Mouse (Mus musculus) left cerebral cortex, adult 2 months (tissue): ENCODE measurements around the gene Olfr95. TPM values are rescaled to one million over a fixed set of nuclear protein-coding genes. Genes with fewer than 3 reads are reported as not detected.

ENCODE experiments used
- DNase-seq, 2 experiments: peaks; one replicate each; pipeline ENCODE4 v3.0.0; 2021 to 2022; ENCODE audit warnings: low spot score in 2 of 2, mixed read lengths in 1 of 2; ENCODE audit errors: extremely low spot score in 1 of 2
- H3K27ac ChIP-seq: fragments of 200-600 bp; 2 replicates; pipeline ENCODE4 v1.8.1; 2022
- H3K4me3 ChIP-seq: fragments of 200-600 bp; 2 replicates; pipeline ENCODE4 v1.8.1; 2022
- CTCF ChIP-seq: fragments of 200-600 bp; IDR thresholded peaks from 2 replicates; pipeline ENCODE4 v1.8.1; 2022; ENCODE audit warnings: antibody characterized with exemption, mild to moderate bottlenecking, moderate library complexity
- intact Hi-C: fragments of 180-260 bp; cut with DNase I; formaldehyde crosslinking; loops from one replicate; pipeline ENCODE4 v1.15.1; 2025
- total RNA-seq, 2 experiments: library from RNA; stranded (reverse); gene quantifications; 2 replicates each; pipeline ENCODE4 v1.2.3; 2021

Olfr95 gene
- total RNA-seq, 2 experiments from 2014 or later = not detected

DNA sequence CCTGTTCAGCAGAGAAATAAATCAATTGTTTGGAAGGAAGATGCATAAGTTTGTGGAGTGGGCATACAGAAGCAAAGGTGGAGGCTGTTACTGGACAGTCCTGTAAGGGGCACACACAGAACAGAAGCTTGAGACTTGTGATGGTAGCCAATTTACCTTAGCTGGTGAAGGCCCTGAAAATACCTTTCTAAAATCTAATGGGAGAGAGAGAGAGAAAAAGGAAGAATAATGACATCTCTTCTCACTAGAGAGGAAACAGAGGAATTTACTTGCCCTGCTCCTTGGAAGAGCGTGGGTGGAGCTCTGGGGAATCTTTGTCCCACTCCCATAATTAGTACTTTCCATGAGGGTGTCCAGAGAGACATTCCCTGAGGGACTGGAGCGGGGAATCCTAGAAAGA, 12.0 kb downstream of the Olfr95 start, which contains the start of gene Olfr94:
Olfr94 (minus strand) TSS at position 101 of the 400 bp plus-strand sequence.
- no peak within 1 kb of the TSS for H3K27ac ChIP-seq
- DNase-seq = no peak
- TF ChIP-seq CTCF = no peak
- intact Hi-C loops = no loop called here
- no peak within 1 kb of the TSS for H3K4me3 ChIP-seq

DNA sequence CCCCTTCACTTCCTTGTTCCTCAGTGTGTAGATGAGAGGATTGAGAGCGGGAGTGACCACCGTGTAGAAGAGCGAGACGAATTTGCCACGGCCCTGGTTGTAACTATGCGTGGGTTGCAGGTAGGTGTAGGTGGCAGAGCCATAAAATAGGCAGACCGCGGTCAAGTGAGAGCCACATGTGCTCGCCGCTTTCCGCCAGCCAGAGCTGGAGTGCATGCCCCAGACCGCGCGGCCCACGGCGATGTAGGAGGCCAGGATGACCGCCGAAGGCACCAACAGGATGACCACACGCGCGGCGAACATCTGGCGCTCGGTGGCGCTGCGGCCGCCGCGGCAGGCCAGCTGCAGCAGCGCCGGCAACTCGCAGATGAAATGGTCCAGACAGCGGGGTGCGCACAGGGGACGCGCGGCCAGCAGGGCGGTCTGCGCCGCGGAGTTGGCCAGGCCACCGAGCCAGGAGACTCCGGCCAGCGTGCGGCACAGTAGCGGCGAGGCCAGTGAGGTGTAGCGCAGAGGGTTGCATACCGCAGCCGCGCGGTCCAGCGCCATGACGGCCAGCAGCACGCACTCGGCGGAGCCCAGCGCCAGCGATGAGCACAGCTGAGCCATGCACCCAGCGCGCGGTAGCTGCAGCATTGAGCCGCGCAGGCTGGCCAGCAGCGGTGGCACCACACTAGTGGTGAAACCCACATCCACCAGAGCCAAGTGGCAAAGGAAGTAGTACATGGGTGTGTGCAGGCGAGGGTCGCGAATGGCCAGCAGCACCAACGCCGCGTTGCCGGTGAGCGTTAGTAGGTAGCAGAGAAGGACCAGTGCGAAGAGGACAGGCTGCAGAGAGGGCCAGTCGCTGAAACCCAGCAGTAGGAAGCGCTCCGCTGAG, 15.8 kb downstream of the Olfr95 start:
- TF ChIP-seq CTCF = no peak
- DNase-seq = peak; percentile 23 to 59
- no peak overlapping the region for H3K27ac ChIP-seq
- H3K4me3 ChIP-seq = peak overlapping the region; percentile 56
- intact Hi-C loops = no loop called here

DNA sequence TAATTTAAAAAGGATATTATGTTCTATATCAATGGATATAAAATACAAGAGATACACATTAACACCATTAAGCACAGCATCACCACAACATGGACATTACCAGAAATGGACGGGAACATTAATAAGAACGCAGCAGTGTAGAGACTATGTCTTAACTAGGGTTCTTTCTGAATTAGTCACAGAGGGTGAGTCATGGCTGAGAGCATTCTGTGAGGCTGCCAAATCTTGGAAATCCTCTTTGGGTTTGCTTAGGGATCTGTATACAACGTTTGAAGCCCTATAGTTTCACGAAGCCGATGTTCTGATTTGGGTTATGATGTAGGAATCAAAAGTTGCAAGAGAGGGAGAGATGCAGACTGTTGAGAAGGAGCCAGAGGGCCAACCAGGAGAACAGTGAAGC, 18.1 kb downstream of the Olfr95 start:
- Histone ChIP-seq H3K4me3 (no peak overlapping the region), H3K27ac (no peak overlapping the region)
- DNase-seq = peak in 1 of 2 experiments; percentile 15
- TF ChIP-seq CTCF = no peak
- intact Hi-C loops = loop anchor here (2.0 kb wide), 1 partner anchor 302 kb away; no protein-coding TSS in a partner anchor

DNA sequence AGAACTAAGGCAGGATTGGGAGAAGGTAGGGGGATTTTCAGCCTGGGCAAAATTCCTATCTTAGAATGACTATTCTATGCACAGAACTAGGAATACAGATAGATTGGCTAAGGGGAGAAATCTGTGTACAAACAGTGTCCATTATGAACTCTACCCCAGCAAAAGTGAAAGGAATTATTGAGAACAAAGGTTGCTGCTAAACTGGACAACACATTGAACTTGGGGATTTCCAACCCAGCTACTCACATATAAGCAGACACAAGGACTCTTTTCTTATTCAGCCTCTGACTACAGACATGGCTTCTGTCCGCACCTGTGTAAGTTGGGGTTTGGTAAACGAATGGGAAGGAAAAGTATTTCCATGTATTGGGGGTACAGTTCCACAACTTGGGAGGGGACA, 19.3 kb downstream of the Olfr95 start, which contains the start of gene Ubd:
Ubd (plus strand) TSS at position 237 of the 400 bp plus-strand sequence.
- TF ChIP-seq CTCF = no peak
- no peak within 1 kb of the TSS for H3K4me3 ChIP-seq
- DNase-seq = no peak
- intact Hi-C loops = loop anchor here (2.0 kb wide), 1 partner anchor 301 kb away; no protein-coding TSS in a partner anchor
- H3K27ac ChIP-seq = no peak within 1 kb of the TSS

DNA sequence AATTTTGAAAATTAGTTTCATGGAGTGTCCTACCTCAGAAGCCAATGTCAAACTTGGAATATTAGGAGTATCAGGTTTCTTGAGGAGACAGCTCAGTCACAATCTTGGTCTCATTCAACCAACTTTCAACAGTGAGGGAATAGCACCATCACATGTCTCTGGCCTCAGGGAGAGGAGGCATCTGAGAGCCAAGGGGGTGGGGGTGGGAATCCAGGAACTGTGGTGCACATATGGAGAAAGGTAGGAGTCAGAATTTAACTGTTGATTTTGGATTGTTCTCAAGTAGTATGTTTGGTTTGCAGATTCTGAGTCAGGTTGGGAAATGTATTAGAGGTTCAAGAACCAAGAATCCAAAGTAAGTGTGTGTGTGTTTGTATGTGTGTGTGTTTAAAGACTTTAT, 19.9 kb downstream of the Olfr95 start:
- intact Hi-C loops = no loop called here
- H3K4me3 ChIP-seq = no peak overlapping the region
- DNase-seq = no peak
- TF ChIP-seq CTCF = no peak
- no peak overlapping the region for H3K27ac ChIP-seq

DNA sequence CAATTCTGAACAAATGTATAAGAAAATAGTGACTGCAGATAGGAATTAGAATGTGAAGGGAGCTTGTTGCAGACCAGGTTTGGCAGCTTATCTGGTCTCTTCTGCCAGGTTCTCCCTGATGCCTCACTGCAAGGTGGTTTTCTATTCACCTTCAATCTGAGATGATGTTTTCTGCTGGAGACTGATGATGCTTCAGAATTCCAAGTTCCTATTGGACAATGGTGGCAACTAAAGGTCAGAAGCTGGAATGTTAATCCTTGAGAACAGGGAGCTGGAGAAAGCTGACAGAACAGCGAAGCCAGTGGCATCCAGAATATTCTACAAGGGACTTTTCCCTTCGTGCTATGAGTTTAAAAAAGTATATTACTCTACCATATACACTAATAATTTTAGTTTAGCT, 22.2 kb downstream of the Olfr95 start:
- intact Hi-C loops = no loop called here
- no peak for TF ChIP-seq CTCF
- Histone ChIP-seq H3K4me3 (no peak overlapping the region), H3K27ac (no peak overlapping the region)
- peak in 1 of 2 experiments; percentile 21 for DNase-seq

DNA sequence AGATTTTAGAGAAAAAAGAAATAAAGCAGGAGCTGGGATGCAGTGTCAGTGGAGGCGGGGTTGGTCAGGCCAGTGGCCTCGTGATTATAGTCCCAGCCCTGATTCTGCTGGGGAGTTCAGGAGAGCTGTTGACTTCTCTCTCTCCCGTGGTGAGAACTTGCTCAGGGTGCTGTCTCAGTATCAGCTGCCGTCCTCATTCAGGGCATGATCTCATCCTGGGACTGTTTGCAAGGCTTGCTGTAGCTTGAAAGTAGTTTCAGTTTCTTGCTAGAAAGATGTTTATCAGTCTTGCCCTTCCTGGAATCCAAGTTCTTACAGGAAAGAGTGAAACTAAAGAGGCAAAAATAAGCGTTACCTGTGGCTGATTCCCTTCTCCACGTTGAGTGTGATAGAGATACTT, 27.4 kb downstream of the Olfr95 start:
- Histone ChIP-seq H3K27ac (no peak overlapping the region), H3K4me3 (no peak overlapping the region)
- intact Hi-C loops = no loop called here
- TF ChIP-seq CTCF = no peak
- DNase-seq = no peak

DNA sequence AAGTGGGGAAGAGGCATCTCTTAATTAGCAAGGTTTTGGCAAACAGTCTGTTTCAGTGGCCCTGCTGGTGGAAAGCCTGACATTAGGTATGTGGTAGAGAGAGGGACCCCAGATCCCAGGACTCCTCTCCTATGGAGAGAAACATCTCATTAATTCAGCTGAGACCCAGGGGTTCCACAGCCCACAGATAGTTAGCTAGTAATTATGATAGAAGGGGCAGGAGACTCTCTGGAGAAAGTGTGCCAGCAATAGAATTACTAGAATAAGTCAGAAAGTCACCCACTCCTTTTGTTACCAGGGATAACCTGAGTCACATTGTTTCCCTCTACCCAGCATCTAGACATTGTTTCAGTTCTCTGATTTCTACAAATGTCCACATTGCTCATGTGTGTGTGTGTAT, 51.5 kb downstream of the Olfr95 start, which contains the start of gene Olfr93:
Olfr93 (minus strand) TSS at position 101 of the 400 bp plus-strand sequence.
- intact Hi-C loops = no loop called here
- DNase-seq = no peak
- no peak within 1 kb of the TSS for H3K27ac ChIP-seq
- no peak for TF ChIP-seq CTCF
- no peak within 1 kb of the TSS for H3K4me3 ChIP-seq

Other genes starting within 250 kb of the Olfr95 start
- not detected for gene 2410137M14Rik, start 231.9 kb downstream of the Olfr95 start, total RNA-seq
- gene H2-M5, start 223.6 kb downstream of the Olfr95 start, total RNA-seq = under 1 TPM; 0.61 to 0.75 TPM
- gene Zfp57, start 212.0 kb downstream of the Olfr95 start, total RNA-seq = 10 to 100 TPM; 16.7 to 17.8 TPM
- 10 to 100 TPM; 29.1 to 29.2 TPM for gene Mog, start 189.7 kb downstream of the Olfr95 start, total RNA-seq
- 100 to 1,000 TPM; 687 to 720 TPM for gene Gabbr1, start 167.2 kb downstream of the Olfr95 start, total RNA-seq
- gene Olfr90, start 124.6 kb downstream of the Olfr95 start, total RNA-seq = under 1 TPM in 1 of 2 experiments, not detected in 1; 0.12 TPM
- gene Olfr91, start 114.8 kb downstream of the Olfr95 start, total RNA-seq = not detected
- not detected for gene Olfr92, start 93.0 kb downstream of the Olfr95 start, total RNA-seq
- not detected for gene Olfr93, start 51.6 kb downstream of the Olfr95 start, total RNA-seq
- gene Ubd, start 19.2 kb downstream of the Olfr95 start, total RNA-seq = not detected
- gene Olfr94, start 12.1 kb downstream of the Olfr95 start, total RNA-seq = not detected
- gene Olfr96, start 7.0 kb upstream of the Olfr95 start, total RNA-seq = not detected
- not detected for gene Olfr97, start 24.2 kb upstream of the Olfr95 start, total RNA-seq
- gene Olfr98, start 50.6 kb upstream of the Olfr95 start, total RNA-seq = not detected
- gene H2-M3, start 57.1 kb upstream of the Olfr95 start, total RNA-seq = 1 to 10 TPM; 3.1 to 3.6 TPM
- gene Olfr99, start 70.3 kb upstream of the Olfr95 start, total RNA-seq = not detected
- not detected for gene Olfr101, start 91.2 kb upstream of the Olfr95 start, total RNA-seq
- gene Olfr102, start 103.9 kb upstream of the Olfr95 start, total RNA-seq = not detected
- gene Olfr103, start 126.6 kb upstream of the Olfr95 start, total RNA-seq = not detected
- gene Olfr104-ps, start 146.5 kb upstream of the Olfr95 start, total RNA-seq = not detected
- not detected for gene Olfr105-ps, start 165.9 kb upstream of the Olfr95 start, total RNA-seq
- gene Olfr106-ps, start 177.3 kb upstream of the Olfr95 start, total RNA-seq = not detected
- not detected for gene Olfr107, start 186.1 kb upstream of the Olfr95 start, total RNA-seq
- not detected for gene Olfr108, start 232.4 kb upstream of the Olfr95 start, total RNA-seq
- not detected for gene Olfr109, start 245.8 kb upstream of the Olfr95 start, total RNA-seq